Mouse (Mus musculus): Measurements from ENCODE around the gene Fmo3.
A peak's percentile ranks its signal among the peaks of the same experiment; 100 is the strongest.

Fmo3 gene

DNA sequence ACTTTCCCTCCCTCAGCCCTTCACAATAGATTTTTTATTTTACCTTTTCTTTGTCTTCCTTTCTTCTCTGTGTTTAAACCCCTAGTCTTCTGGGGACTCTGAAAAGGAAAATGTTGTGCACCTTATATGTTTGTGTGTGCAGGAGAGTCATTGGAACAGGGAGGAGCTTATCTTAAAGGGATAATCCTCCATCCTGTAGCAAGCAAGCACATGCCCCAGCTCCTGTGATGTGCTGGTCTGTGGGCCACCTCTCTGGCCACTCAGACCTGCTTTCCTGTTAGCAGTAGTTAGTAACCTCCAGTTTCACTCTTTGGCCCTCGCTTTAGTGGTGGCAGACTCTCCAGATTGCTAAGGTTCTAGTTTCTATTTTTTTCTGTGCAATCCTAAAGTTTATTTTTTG is at the start of gene Fmo3:
Gene Fmo3 (minus strand): TSS at position 101 of the 400 bp plus-strand sequence.
- DNase-seq, result no peak

GRCm38 (mm10) chr1:163023075-163023474 is 38.7 kb upstream of the Fmo3 start:
- DNase-seq, result no peak

DNA sequence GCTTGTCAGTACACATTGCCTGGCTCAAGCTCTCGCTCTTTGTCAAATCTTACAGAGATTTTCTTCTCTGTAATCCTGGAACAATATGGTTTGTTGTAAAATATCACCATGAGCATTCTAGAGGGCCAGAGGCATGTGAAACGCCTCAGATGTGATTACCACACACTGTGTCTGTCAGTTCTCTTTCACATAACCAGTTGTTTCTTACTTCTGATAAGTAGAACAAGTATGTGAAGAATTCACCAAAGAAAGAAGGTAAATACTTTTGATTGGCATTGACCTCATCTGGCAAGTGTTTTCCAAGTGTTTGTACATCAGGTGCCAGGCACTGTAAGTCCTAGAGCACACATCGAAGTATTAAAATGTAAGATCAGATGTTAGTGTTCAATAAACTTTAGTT is 24.9 kb upstream of the Fmo3 start:
- DNase-seq, result no peak

DNA sequence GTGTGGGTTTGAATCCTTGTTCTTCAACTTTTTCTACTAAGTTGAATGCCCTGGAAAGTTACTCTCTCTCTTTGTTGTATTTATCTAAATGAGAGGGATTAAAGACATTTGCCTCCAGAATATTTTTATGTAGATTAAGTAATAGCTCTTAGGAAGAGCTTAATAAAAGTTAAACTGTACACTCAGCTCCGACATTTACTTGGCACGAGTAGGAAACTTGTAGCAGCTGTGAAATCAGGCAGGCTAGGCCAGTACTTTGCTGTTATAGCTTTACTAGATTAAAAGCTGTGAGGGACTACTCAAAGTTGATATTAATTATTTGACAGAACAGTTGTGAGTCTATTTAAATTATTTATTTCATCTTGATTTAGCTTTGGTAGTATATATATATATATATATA is 19.2 kb upstream of the Fmo3 start:
- DNase-seq, result no peak

DNA sequence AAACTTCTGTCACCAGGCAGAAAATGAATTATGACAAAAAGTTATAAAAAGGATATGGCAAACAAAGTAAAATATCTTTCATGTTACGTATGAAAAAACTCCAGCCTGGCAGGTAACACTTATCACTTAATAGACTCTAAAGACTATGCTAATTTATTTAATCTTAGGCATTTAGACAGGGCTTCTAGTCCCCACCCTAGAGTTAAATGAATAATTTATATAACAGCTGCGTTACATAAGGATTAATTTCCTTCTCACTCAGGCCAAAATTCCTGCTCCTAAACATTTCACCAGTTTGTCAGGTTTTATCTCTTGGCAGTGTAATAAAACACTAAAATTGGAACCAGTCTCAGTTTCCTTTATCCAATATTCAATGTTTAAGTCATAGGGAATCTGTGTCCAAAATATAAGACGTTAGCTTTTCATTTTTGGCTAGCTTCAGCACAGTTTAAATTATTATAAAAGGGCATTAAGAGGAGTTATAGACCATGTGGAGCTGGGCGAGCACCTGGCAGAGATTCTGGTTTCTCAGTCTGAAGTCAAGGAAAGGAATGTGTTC is 17.0 kb upstream of the Fmo3 start:
- DNase-seq, result no peak

GRCm38 (mm10) chr1:162987546-162987945 is 3.2 kb upstream of the Fmo3 start:
- DNase-seq, result no peak

DNA sequence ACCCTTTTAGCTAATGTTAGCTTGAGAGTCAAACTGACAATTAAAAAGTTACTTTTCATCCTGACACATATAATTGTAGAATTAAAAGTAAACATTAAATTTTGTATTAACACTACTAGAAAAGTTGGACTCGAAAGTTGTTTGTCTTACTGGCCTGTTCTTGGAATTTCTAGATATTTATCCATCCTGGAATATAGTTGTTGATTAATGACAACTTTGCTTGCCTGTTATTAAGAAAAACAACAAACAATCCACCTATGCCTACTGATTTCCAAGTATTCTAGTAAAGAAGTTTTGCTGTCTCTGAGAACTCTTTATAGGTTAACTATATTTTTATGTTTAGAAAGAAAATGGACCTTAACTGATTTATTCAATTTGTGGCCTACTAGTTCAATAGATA is 2.4 kb upstream of the Fmo3 start:
- no peak for DNase-seq

- DNase-seq, result no peak
Measured at GRCm38 (mm10) chr1:162986121-162986748, 1.9 kb upstream of the Fmo3 start.

- DNase-seq, result no peak
Measured at GRCm38 (mm10) chr1:162963556-162963955, 20.8 kb downstream of the Fmo3 start.

GRCm38 (mm10) chr1:162957422-162957821 is 26.9 kb downstream of the Fmo3 start:
- no peak for DNase-seq

DNA sequence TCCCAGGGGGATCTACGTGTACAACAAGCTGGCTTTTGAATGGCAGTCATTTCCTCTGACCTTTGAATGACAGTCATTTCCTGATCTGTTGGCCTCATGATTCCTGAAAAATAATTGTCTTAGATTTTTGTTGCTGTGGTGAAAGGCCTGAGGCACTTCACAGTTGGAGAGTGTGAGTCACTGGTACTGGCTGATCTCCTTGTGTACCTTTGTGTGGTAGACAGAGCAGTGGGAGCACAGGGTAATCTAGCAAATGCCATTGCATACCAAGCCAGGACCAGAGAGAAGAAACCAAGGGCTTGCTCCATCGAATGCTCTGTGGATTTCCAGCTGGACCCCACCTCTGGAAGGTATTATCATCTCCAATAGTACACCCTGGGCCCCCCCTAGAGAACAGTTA is 31.2 kb downstream of the Fmo3 start:
- no peak for DNase-seq

GRCm38 (mm10) chr1:162949763-162950162 is 34.6 kb downstream of the Fmo3 start:
- DNase-seq, result no peak

GRCm38 (mm10) chr1:162947934-162948333 is 36.4 kb downstream of the Fmo3 start:
- no peak for DNase-seq

DNA sequence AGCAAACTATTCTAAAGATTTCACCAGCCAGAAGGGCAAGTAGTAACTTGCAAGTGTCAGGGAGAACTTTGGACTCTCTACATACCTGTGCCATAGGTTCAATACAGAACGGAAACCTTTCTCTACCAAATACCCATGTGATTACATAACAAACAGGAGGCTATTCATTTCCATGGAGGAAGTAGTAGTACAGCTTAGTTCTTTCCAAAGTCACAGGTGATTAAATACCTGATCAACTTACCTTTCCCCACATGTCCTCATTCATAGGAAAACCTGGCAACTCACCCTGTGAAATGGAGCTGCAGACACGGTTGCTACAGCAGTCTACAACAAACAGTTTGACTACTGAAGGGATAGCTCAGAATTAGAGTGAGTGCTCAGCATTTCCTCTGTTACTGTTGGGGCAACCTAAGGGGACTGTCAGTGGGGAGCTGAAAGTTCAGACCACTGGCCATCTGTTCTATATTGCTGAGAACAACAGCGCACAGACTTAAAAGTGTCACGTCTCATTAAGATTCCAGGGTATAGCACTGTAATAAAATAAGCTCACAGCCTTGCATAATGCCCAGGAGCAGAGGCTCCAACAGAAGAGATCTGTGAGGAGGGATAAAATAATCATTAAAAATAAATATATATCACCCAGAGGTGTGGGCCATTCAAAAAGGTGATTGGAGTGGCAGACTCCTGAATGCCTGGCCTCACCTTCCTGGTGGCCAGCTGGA is 37.3 kb downstream of the Fmo3 start:
- DNase-seq, result no peak

GRCm38 (mm10) chr1:162943700-162944099 is 40.6 kb downstream of the Fmo3 start:
- DNase-seq, result no peak

- peak; percentile 29 to 56 for DNase-seq
Measured at GRCm38 (mm10) chr1:162938696-162939351, 45.5 kb downstream of the Fmo3 start.

GRCm38 (mm10) chr1:162937970-162938695 is 46.2 kb downstream of the Fmo3 start:
- no peak for DNase-seq

- DNase-seq, result no peak
Measured at GRCm38 (mm10) chr1:162937415-162937814, 46.9 kb downstream of the Fmo3 start, which contains the start of gene Fmo6. TSS of gene Fmo6 (minus strand) at chr1:162937515.

GRCm38 (mm10) chr1:162934374-162935012 is 49.8 kb downstream of the Fmo3 start:
- no peak for DNase-seq

DNA sequence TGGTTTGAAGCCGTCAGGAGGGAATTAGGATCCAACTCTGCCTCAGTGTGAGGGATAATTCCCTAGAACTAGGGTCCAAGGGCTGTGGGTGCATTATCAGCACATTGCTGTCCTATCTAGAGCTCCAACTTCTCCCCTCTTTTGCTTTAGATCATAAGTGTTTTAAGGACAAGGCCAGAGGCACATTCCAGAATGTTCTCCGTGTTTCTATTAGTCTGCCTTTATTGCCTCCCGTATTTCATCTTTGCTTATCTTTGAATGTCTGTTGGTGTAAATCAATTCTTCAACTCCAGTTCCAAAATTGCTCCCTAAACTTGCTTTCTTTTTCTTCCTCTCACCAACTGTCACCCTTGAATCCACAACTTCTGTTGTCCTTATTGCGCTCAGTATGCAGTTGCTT is 51.9 kb downstream of the Fmo3 start:
- DNase-seq, result no peak

DNA sequence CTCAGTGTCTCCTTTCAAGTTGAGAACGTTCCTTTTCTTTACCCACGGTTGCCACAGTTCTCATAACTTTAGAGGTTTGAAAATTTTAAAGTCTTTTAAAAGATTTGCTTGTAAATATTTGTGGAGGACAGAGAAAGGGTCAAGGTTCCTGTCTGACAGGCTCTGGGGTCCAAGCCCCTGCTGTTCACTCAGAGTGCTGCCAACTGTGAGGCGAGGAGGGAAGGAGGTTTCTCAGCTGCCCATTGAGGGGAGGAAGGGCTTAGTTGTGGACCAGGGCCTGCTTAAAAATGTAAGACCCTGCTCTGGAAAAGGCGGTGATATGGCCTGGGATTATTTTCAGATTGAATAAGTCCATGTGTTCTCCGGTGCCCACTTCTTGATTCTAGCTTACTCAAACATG is 52.4 kb downstream of the Fmo3 start:
- peak; percentile 34 to 68 for DNase-seq

DNA sequence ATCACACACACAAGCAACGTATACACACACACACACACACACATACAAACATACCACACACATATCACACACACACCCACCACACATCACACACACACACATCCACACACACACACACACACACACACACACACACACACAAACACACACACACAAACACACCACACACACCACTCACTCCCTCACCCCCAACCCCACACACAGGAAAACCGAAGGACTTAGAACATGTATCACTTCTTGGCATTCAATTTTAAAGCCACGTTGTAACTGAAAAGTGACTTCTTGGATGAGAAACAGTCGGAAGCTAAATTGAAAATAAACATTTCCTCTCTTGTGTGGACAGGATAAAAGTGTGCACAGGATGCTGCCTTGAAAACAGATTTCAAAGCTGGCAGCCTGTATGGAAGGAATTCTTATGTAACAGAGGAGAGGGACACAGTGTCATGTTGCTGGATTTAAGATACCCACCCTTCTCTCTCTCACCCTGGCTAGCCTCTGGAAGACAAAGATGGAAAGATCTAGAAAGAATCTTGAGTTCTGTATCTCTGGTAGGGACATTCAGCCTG is 52.9 kb downstream of the Fmo3 start:
- no peak for DNase-seq
